Mouse (Mus musculus): ENCODE results near the gene Eepd1. TPM values are rescaled to one million over a fixed set of nuclear protein-coding genes. Genes with fewer than 3 reads are reported as not detected.

Gene Eepd1
- polyA plus RNA-seq, 1 experiment, result 7.3 TPM

DNA sequence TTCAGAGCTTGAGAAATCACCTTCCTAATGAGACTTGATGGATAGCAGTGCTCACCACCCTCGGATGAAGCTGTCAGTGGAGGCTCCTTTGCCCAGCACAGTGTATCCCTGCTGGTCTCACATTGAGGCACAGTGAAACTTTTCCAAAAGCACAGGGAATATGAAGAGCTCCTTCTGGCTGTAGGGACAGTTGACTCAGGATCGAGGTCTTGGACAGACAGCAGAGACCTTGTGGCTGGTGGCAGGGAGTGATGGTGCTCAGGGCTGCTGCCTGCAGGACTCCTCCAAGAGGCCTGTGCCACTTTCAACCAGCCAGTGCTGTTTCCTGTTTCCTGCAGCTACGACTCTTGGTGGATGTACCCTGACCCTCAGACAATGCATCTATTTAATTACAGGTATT, 18.0 kb downstream of the Eepd1 start:
- TF ChIP-seq POLR2A (IDR thresholded peaks at IDR 0.05; ENCODE audit: borderline replicate concordance, extremely low read depth, low read depth, low read length) (no peak), CTCF (IDR thresholded peaks at IDR 0.05; ENCODE audit: insufficient read depth, low read length) (no peak)
- H3K4me1 ChIP-seq (ENCODE audit: control insufficient read depth, insufficient read depth, low read length), result no peaks in the 10 kb centered on the region; the same call in 1 of the 2 replicates
- no peak for DNase-seq
- H3K4me3 ChIP-seq (replicated peaks; ENCODE audit: extremely low read depth, low read depth, low read length), result no peak overlapping the region
- WGBS, result 35% methylated on average over 3 of the region's 3 CpGs

DNA sequence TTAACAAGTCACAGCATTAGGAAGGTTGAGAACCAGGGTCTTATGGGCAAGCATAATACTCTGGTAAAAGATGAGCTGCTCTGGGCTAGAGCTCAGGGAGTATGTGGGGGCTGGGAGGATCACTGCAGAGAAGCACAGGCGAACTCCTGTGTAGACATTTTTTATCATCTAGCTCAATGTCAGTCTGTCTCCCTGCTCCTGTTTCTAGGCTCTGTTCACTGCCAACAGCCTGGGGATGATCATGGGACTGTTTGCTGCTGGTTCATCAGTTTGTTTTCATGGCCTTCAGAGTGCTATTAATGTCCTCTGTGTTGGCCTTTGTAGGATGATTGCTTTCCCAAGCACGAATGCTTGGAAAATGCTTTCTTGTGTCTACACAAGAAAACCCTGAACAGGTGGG, 18.7 kb downstream of the Eepd1 start:
- Histone ChIP-seq H3K4me1 (ENCODE audit: control insufficient read depth, insufficient read depth, low read length) (no peaks in the 10 kb centered on the region; the same call in 1 of the 2 replicates), H3K4me3 (replicated peaks; ENCODE audit: extremely low read depth, low read depth, low read length) (no peak overlapping the region)
- WGBS, result 79% methylated on average over 2 of the region's 2 CpGs
- TF ChIP-seq CTCF (IDR thresholded peaks at IDR 0.05; ENCODE audit: insufficient read depth, low read length), result no peak
- no peak for TF ChIP-seq POLR2A (IDR thresholded peaks at IDR 0.05; ENCODE audit: borderline replicate concordance, extremely low read depth, low read depth, low read length)
- no peak for DNase-seq

DNA sequence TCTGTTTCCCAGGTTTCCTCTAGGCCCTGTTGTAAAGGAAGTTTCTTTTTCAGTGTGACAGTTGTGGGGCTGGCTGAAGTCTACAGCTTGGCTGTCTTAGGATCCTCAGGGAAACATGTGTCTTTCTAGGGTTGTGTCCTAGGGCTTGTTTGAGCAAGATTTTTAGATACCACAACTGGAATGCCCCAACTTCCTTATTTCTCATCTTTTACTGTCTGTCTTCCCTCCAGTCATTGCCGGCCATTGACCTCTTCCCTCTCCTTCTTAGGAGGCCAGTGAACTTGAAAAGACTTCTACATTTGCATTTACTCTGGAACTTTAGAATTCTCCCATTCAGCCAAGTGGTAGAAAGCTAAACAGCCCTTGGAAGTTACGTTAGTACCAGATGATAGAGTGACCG, 27.5 kb downstream of the Eepd1 start:
- Histone ChIP-seq H3K4me1 (ENCODE audit: control insufficient read depth, insufficient read depth, low read length) (peaks cover 5% of the 10 kb centered on the region), H3K4me3 (replicated peaks; ENCODE audit: extremely low read depth, low read depth, low read length) (no peak overlapping the region)
- DNase-seq, result no peak
- TF ChIP-seq POLR2A (IDR thresholded peaks at IDR 0.05; ENCODE audit: borderline replicate concordance, extremely low read depth, low read depth, low read length) (no peak), CTCF (IDR thresholded peaks at IDR 0.05; ENCODE audit: insufficient read depth, low read length) (no peak)
- WGBS, result 89% methylated on average over 3 of the region's 3 CpGs

DNA sequence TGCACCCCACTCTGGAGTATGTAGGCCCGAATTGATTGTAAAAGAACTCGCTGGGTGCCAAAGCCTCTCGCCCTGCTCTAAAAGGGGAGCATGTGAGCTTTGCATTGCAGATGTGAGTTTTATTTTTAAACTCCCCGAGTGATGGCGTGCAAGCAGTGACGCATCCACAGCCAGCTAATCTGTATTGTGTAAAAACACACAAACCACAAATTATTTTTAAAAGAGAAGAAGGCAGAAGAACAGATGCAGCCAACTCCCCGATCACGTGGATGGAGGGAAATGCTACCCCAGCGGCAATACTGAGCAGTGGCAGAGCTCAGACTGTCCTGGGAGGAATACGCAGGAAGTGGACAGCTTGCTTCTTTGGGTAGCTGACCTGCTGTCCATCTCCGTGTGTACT, 29.2 kb downstream of the Eepd1 start:
- 69% methylated on average over 11 of the region's 11 CpGs for WGBS
- TF ChIP-seq CTCF (IDR thresholded peaks at IDR 0.05; ENCODE audit: insufficient read depth, low read length) (no peak), POLR2A (IDR thresholded peaks at IDR 0.05; ENCODE audit: borderline replicate concordance, extremely low read depth, low read depth, low read length) (no peak)
- DNase-seq, result no peak
- Histone ChIP-seq H3K4me1 (ENCODE audit: control insufficient read depth, insufficient read depth, low read length) (peaks cover 5% of the 10 kb centered on the region), H3K4me3 (replicated peaks; ENCODE audit: extremely low read depth, low read depth, low read length) (no peak overlapping the region)

DNA sequence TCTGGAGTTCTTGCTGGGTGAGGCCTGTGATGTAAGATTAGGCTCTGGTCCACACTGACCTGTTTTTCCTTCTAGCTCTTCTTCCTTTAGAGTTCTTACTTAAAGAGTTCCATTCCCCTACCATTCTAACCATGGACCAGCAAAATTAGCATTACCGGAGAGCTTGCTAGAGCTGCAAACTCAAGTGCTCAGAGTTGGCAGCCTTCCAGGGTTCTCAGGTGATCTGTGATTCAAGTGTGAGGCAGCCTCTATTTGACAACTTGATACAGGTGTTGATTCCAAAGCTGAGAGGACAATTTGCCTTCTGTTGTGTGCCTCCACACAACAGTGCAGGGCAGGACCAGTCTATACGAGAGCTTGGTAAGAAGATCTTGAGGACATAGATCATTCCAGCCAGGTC, 31.7 kb downstream of the Eepd1 start:
- 57% methylated on average over 2 of the region's 2 CpGs for WGBS
- peak; percentile 56 for DNase-seq
- peaks cover 5% of the 10 kb centered on the region for H3K4me1 ChIP-seq (ENCODE audit: control insufficient read depth, insufficient read depth, low read length)
- TF ChIP-seq CTCF (IDR thresholded peaks at IDR 0.05; ENCODE audit: insufficient read depth, low read length), result no peak
- no peak for TF ChIP-seq POLR2A (IDR thresholded peaks at IDR 0.05; ENCODE audit: borderline replicate concordance, extremely low read depth, low read depth, low read length)
- no peak overlapping the region for H3K4me3 ChIP-seq (replicated peaks; ENCODE audit: extremely low read depth, low read depth, low read length)

DNA sequence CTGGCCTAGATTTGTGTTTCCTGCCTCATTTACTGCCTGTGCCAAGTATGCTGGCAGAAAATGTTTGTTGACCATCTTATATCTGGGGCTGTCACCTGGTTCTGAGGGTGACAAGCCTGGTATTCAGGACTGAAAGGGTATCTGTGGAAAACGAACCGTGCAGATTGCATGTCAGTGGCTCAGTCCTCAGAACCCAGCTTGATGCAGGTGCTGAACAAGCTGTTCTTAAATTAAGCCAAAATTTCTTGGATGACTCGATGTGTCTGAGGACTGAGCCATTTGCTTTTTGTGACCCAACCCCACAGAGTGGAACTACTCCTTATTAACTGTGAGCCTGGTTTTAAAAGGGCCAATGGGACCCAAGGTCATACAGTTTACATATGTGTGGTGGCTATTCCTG, 32.2 kb downstream of the Eepd1 start:
- TF ChIP-seq CTCF (IDR thresholded peaks at IDR 0.05; ENCODE audit: insufficient read depth, low read length) (no peak), POLR2A (IDR thresholded peaks at IDR 0.05; ENCODE audit: borderline replicate concordance, extremely low read depth, low read depth, low read length) (no peak)
- Histone ChIP-seq H3K4me1 (ENCODE audit: control insufficient read depth, insufficient read depth, low read length) (peaks cover 5% of the 10 kb centered on the region), H3K4me3 (replicated peaks; ENCODE audit: extremely low read depth, low read depth, low read length) (no peak overlapping the region)
- 71% methylated on average over 3 of the region's 3 CpGs for WGBS
- DNase-seq, result no peak

DNA sequence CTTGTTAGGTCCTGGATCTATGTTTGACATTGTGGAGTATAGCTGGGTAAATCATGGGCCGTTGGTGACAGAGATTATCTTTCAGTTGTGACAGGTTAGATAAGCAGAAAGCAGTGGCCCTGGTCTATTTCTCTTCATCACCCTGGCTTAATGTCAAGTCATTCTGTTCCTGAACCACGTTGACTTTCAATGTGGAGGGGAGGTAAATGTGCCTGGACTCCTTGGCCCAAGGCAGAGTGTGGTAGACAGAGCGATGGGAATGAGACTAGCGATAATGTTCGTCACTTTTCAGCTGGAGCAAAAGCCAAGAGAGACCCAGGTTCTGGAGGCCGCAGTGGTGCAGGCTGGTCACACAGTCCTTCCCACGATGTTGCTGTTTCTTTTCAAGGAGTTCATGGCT, 35.3 kb downstream of the Eepd1 start:
- no peak for TF ChIP-seq CTCF (IDR thresholded peaks at IDR 0.05; ENCODE audit: insufficient read depth, low read length)
- TF ChIP-seq POLR2A (IDR thresholded peaks at IDR 0.05; ENCODE audit: borderline replicate concordance, extremely low read depth, low read depth, low read length), result no peak
- Histone ChIP-seq H3K4me3 (replicated peaks; ENCODE audit: extremely low read depth, low read depth, low read length) (no peak overlapping the region), H3K4me1 (ENCODE audit: control insufficient read depth, insufficient read depth, low read length) (peaks cover 5% of the 10 kb centered on the region)
- 62% methylated on average over 7 of the region's 7 CpGs for WGBS
- no peak for DNase-seq

DNA sequence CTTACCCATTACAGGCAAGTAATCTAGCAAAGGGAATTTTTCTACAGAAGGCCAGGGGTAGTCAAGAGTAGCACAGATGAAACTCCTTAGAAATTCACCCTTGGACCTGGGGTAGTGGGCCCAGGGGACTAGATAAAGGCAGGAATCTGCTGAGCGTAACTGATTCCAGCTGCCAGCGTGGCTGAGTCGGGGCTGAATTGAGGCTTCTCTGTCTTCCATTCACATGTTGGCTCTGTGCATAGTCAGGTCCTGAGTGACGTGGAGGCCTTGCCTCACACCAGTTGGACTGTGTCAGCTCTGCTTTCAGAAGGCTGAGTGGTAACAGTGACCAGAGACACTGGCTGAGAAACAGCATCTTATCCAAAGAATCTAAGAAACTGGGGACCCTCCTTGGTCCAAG, 36.6 kb downstream of the Eepd1 start:
- H3K4me3 ChIP-seq (replicated peaks; ENCODE audit: extremely low read depth, low read depth, low read length), result no peak overlapping the region
- no peak for TF ChIP-seq POLR2A (IDR thresholded peaks at IDR 0.05; ENCODE audit: borderline replicate concordance, extremely low read depth, low read depth, low read length)
- TF ChIP-seq CTCF (IDR thresholded peaks at IDR 0.05; ENCODE audit: insufficient read depth, low read length), result no peak
- no peak for DNase-seq
- 63% methylated on average over 4 of the region's 4 CpGs for WGBS
- peaks cover 5% of the 10 kb centered on the region; the same call in 1 of the 2 replicates for H3K4me1 ChIP-seq (ENCODE audit: control insufficient read depth, insufficient read depth, low read length)

DNA sequence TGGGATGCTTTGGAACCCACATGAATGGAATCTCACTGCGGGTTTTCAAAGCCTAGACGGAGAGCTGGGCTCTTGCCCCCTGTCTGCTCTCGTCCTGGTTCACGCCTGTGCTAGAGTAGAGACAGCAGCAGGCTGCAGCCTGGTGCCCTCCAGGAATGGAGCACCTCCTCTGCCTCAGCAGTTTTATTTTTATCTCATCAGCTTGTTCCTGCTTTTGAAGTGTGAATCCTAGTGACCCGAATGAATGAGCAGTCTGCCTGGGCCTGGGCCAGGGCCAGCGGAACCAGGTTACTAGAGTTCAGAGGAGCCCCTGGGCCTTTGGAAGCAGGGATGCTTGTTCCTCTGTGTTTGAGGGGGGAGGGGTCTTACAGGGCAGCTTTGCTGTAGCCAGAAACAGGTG, 37.8 kb downstream of the Eepd1 start:
- TF ChIP-seq CTCF (IDR thresholded peaks at IDR 0.05; ENCODE audit: insufficient read depth, low read length), result no peak
- TF ChIP-seq POLR2A (IDR thresholded peaks at IDR 0.05; ENCODE audit: borderline replicate concordance, extremely low read depth, low read depth, low read length), result no peak
- DNase-seq, result no peak
- H3K4me1 ChIP-seq (ENCODE audit: control insufficient read depth, insufficient read depth, low read length), result no peaks in the 10 kb centered on the region

DNA sequence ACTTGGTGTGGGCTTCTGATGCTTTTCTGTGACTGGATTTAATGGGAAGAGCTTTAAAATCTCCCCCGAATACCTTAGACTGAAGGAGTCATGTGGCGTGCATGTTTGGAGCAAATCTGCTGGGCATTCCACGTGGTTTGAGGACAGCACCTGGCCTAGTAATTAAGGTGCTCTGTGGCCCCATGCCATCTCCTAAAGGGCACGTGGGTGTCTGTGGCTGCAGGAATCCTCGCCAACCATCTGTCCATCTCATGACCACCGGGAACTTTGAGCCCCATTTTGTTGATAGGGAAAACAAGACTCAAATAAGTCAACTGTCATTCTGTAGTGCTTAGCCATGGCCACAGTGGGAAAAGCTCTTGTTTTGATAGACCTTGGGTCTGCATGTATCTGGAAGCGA, 39.5 kb downstream of the Eepd1 start:
- no peaks in the 10 kb centered on the region for H3K4me1 ChIP-seq (ENCODE audit: control insufficient read depth, insufficient read depth, low read length)
- no peak overlapping the region for H3K4me3 ChIP-seq (replicated peaks; ENCODE audit: extremely low read depth, low read depth, low read length)
- DNase-seq, result no peak
- whole genome bisulfite sequencing, result 90% methylated on average over 7 of the region's 7 CpGs
- TF ChIP-seq POLR2A (IDR thresholded peaks at IDR 0.05; ENCODE audit: borderline replicate concordance, extremely low read depth, low read depth, low read length), result no peak
- no peak for TF ChIP-seq CTCF (IDR thresholded peaks at IDR 0.05; ENCODE audit: insufficient read depth, low read length)

More for the DNA sequence above, 37.8 kb downstream of the Eepd1 start:
- 62% methylated on average over 6 of the region's 6 CpGs for WGBS
- H3K4me3 ChIP-seq (replicated peaks; ENCODE audit: extremely low read depth, low read depth, low read length), result no peak overlapping the region
